Mouse (Mus musculus) embryonic fibroblast, embryonic 13.5 days (primary cell): Measurements from ENCODE around the gene Ky.

Experiments used
- CTCF ChIP-seq: IDR thresholded peaks from 2 replicates; pipeline ENCODE4 v1.5.1; 2011; ENCODE audit warnings: mild to moderate bottlenecking, control low read depth, low read length, moderate library complexity, borderline replicate concordance; ENCODE audit not compliant: insufficient read depth
- POLR2A ChIP-seq: IDR thresholded peaks from 2 replicates; pipeline ENCODE4 v1.6.1; 2011; ENCODE audit warnings: low read depth, mild to moderate bottlenecking, control low read depth, low read length, moderate library complexity

GRCm38 (mm10) chr9:102577480-102577879 is 71.9 kb downstream of the Ky start:
- TF ChIP-seq CTCF (no peak), POLR2A (no peak)
